In genomic region chr9:74953265-74953958, GRCm38 (mm10) we compare ENCODE assay signal across 8 mouse cellular contexts. TPM values are rescaled to one million over a fixed set of nuclear protein-coding genes. Genes with fewer than 3 reads are reported as not detected.
DNase-seq lines count a peak whose midpoint lies in the region; ATAC-seq and TF ChIP-seq lines count a peak whose summit lies in the region.

No protein-coding gene starts in this region.

- peak overlapping the region; percentile 72 for H3K4me3 ChIP-seq in bone marrow macrophage, adult 2 months (ENCODE audit: insufficient read depth, low read length)
- H3K4me3 ChIP-seq in forebrain, embryonic 14.5 days (ENCODE audit: low read depth, low read length) = peak overlapping the region; percentile 87

- intact Hi-C loops in heart, postnatal 10 days (cut with DNase I) = loop anchor here (1.0 to 2.0 kb wide), 2 partner anchors 23 to 49 kb away; no protein-coding TSS in a partner anchor

- peak overlapping the region; percentile 90 for H3K9ac ChIP-seq in forebrain, embryonic 14.5 days (ENCODE audit: low read length)

- 8% methylated on average over 31 of the region's 31 CpGs for WGBS in forebrain, embryonic 14.5 days

- ATAC-seq in forebrain, embryonic 14.5 days = no peak; the same call in none of the 2 replicates

- H3K27ac ChIP-seq in bone marrow macrophage, adult 2 months (ENCODE audit: insufficient read depth, low read depth, low read length) = peak overlapping the region; percentile 98
- peak overlapping the region; percentile 94 for H3K27ac ChIP-seq in forebrain, embryonic 14.5 days (ENCODE audit: low read depth, low read length)

- H3K9me3 ChIP-seq in forebrain, embryonic 14.5 days (replicated peaks; ENCODE audit: control insufficient read depth, low read length) = no peaks in the 10 kb centered on the region

- no peaks in the 10 kb centered on the region for H3K27me3 ChIP-seq in forebrain, embryonic 14.5 days (replicated peaks; ENCODE audit: control insufficient read depth, insufficient read depth, low read length)

- 0 out of 2 replicates have a peak, but pooled peaks cover 2% of the 10 kb centered on the region for H3K36me3 ChIP-seq in forebrain, embryonic 14.5 days (ENCODE audit: control insufficient read depth, insufficient read depth, low read length)

- DNase-seq in ES-CJ7 (ENCODE audit: low read depth, low spot score) = peak; percentile 46
- peak; percentile 54 for DNase-seq in forebrain, embryonic 14.5 days (ENCODE audit: low spot score)
- DNase-seq in heart, postnatal 10 days = peak; percentile 78 to 80
- DNase-seq in kidney, postnatal 4 days = peak; percentile 77 to 84
- peak; percentile 78 for DNase-seq in lung, postnatal 36 days
- peak; percentile 43 to 52 for DNase-seq in right cerebral cortex, adult 2 months (ENCODE audit: low spot score in 2 of 2)
- DNase-seq in urinary bladder, postnatal 14 days (ENCODE audit: low spot score) = peak; percentile 79

- peak overlapping the region; percentile 87 for H3K4me2 ChIP-seq in forebrain, embryonic 14.5 days (ENCODE audit: low read length)

- TF ChIP-seq POLR2A in bone marrow macrophage, adult 2 months (IDR thresholded peaks at IDR 0.05; ENCODE audit: borderline replicate concordance, low read depth, low read length) = no peak

- no peak for TF ChIP-seq CTCF in bone marrow macrophage, adult 2 months (IDR thresholded peaks at IDR 0.05; ENCODE audit: low read depth, low read length)

- H3K4me1 ChIP-seq in bone marrow macrophage, adult 2 months (ENCODE audit: control insufficient read depth, insufficient read depth, low read length) = peaks cover 17% of the 10 kb centered on the region
- 0 out of 2 replicates have a peak, but pooled peaks cover 2% of the 10 kb centered on the region for H3K4me1 ChIP-seq in forebrain, embryonic 14.5 days (ENCODE audit: control insufficient read depth, insufficient read depth, low read length)

RNA-seq across cellular contexts. Expression of gene Fam214a, which starts 0.7 kb away (rescaled TPM):
- 43.2 and 48.3 TPM in 2 replicates for polyA plus RNA-seq in bone marrow macrophage, adult 2 months (2012; ENCODE audit: insufficient read depth, insufficient read length, missing spikeins)
- polyA plus RNA-seq in forebrain, embryonic 14.5 days (2014; fragmentation: Nextera tagmentation; extraction: Ambion mirVana) = 29.0 and 30.6 TPM in 2 replicates
- total RNA-seq in heart, postnatal 10 days (2021) = 10 to 100 TPM; 25.9 to 26.5 TPM
